Mouse (Mus musculus) T-helper 17 cell (primary cell): ENCODE results near the gene Ank.

Experiments used
- in situ Hi-C, 2 experiments: fragments of 300-600 bp; cut with MboI, MseI; formaldehyde crosslinking; loops; 1 replicate in 1 of 2; 2 replicates in 1 of 2; pipeline ENCODE4 v1.15.1; 2025; ENCODE audit warnings: high pct_unique_total_duplicates in 2 of 2

Gene Ank

DNA sequence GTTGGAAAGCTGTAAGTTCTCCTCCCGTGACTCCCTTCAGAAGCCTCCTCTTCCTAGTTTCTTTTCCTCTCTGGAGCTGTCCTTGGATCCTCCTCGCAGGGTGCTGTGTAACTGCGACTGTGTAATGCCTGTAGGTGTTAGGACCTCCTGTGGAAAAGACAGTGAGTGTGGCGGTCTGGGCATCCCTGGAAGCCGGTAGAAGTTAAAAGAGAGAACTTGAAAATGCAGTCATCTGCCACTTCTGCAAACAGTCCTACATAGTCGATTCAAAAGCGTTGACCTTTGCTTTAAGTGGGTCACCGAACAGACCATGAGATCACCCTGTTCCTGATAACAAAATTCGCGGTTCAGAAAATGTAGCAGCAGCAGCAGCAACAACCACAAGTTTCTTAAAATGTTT, 27.0 kb downstream of the Ank start:
- in situ Hi-C loops = no loop called here

DNA sequence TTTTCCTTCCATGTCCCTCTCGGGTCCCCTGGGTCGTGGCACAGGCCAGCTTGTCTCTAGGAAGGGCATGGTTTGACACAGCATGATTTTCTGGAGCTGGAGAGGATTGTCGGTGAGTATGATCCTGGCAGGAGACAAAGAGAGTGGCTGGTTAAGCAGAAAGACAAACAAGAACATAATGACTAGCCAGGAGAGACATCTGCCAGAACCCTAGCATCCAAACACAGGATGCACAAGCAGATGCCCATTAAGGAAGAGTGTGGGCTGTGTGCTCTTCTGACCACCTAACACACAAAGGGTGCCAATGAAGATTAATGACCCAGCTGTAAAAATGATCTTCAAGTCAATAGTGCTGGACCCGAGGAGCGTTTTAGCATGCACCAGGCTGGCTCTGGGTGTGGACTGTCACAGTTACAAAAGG, 29.5 kb downstream of the Ank start:
- in situ Hi-C loops = no loop called here

DNA sequence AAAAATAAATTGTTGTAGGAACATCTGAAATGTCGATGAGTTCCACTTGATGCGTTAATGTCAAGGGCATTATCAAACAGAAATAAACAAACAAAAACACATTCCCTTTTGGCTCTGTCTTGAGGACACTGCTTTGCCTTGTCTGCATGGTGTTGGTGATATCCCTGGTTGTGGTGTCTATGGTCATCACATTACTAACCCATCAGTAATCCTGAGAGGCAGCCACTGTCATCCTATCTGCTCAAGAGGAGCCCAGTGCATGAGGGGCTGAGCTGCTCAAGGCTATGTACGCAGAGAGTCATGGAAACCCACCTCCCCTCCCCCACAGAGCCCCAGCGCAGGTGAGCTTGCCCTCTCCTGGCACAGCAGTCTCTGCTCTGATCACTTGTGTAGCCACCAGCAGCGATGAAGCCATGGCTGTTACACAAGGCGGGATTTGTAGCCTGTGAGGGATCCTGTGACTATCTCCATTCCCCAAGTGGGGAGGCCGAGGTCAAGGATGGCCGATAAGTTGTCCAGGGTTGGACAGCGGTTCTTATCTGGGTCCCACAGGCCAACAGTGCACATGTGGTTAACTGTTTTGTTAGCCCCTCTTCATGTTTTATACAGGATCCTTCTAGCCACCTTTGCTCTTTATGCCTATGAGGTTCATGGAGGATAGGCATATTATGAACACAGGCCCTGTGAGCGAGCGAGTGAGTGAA, 30.3 kb downstream of the Ank start:
- in situ Hi-C loops = no loop called here

DNA sequence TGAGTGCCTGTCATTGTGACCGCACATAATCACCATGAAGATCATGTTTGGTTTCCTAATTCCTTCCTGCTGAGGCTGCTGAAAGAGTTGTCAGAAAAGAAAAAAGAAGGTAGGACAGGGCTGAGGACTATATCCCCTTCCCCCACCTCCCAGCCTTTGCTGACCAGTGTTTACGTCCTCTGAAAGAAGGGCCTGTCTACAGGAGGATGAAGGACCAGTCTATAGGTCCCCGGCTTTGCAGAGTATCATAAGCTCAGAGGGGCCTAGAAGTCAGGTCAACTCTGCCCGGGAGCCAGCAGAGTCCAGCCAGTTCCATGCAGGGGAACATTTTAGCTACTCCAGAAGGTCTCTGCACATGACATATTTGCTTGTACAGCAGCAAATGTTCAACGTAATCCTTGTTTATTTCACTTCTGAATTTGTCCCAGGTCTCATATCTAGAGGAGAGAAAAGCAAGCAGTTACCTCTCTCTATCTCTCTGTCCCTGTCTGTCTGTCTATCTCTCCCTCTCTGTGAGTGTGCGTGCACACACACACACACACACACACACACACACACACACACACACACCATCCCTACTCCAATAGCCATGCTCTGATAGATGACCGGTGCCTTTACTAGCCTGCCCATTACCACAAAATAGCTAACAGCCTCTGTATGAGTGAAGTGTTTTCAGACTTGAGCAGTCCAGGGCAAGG, 31.0 kb downstream of the Ank start:
- in situ Hi-C loops = no loop called here

DNA sequence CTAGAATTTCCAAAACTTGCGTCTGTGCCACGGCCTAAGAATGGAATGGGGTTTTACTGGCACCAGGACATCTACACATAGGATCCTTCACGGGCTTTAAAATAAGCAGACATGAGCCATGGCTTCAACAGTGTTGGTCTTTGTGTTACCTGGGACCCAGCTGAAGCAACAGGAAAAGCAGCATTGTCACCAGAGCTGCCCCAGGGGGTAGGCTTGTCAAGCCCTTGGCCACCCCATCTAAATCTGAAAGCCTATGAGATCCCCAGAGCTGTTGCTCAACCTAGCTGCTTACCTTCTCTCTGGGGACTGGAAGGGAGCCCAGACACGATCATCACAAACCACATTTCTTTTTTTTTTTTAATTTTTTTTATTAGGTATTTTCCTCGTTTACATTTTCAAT, 31.6 kb downstream of the Ank start:
- in situ Hi-C loops = no loop called here

DNA sequence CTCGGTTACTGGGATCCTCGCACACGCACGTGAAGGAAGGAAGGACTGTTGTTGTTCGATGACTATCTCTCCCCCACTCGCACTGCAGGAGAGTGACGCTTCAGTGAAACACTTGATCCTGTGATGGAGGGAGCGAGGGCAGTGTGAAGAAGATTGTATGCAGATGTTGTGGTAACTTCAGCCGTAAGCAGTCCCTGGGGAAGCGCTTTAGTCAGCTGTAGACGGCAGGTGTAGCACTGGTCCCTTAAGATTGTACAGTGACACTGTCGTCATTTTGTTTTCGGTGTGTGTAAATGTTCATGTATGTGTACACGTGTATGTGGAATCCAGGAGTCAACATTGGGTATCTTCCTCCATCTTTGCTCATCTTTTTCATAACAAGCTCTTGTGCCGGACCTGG, 33.9 kb downstream of the Ank start:
- in situ Hi-C loops = no loop called here

GRCm38 (mm10) chr15:27502338-27502737, 35.9 kb downstream of the Ank start:
- in situ Hi-C loops = no loop called here

- in situ Hi-C loops = no loop called here
Measured at GRCm38 (mm10) chr15:27503221-27503620, 36.7 kb downstream of the Ank start.

DNA sequence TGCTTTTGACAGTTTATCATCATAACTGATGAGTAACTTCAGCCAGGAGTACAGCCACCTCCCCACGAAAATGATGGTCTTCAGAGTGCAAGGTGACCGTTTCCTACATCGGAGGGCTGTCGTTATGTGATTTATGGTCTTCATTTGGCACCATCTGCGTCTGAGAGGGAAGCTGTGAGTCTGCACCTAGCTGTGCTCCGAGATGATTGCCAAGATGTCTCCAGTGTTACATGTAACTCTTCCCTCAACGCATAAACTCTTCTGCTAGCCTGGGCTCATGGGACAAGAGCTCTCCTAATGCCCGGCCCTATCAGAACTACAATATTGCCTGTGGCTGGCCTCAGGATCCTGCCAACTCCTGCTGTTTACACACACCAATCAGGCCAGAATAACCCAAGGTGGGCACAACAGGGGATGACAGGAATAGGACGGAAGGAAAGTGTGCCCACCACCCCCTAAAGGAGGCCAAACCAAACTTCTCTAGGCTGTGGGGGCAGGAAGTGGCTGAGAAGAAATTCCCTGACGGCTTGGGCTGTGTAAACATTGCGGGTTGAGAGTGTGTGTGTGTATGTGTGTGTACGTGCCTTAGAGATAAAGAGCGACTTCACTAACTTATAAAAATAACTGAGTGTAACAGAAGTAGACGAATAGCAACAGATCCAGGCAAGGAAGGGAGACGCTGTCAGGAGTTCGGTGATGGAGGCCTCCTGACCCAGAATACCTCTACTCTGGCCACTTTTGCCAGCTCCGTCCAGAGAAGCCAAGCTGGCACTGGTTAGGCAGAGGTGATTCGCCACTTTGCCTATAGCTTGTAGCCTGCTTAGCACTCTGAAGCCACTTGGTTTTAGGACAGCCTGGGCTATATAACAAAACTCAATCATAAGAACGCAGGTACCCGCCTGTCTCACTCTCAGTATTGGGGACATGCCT, 37.6 kb downstream of the Ank start:
- in situ Hi-C loops = no loop called here

DNA sequence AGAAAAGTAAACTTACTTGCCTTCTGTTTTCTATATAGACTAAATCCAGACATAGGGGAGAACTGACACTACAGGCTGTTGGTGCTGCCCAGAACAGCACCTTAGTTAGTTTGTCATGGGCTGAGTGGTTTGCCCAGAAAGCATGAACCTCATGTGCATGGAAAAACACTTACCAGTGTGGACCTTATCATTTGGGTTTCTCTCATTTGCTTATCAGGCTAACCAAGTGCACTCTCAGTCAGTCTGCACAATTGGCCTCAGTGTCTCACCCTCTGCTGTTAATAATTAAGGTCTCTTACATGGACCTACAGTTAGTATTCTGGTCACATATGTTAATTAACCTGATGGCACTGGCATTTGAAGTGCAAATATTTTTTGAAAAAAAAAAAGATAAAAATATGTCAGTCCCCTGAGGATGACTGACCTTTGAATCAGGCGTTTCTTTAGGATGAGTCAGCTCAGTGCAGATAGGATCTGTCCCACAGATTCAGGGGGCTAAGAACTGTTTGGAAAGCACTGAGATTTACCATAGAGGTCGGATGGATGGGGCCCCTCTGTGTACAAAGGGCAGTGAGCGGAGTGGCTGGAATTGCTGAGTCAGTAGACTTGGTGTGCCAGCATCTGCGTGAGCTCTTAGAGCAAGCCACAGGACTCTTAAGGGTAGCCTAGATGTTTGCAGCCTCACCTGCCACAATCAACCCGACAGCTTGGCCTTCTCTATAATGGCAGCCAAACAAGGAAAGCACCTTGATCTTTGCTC, 39.8 kb downstream of the Ank start:
- in situ Hi-C loops = no loop called here

GRCm38 (mm10) chr15:27506893-27507596, 40.6 kb downstream of the Ank start:
- in situ Hi-C loops = no loop called here

DNA sequence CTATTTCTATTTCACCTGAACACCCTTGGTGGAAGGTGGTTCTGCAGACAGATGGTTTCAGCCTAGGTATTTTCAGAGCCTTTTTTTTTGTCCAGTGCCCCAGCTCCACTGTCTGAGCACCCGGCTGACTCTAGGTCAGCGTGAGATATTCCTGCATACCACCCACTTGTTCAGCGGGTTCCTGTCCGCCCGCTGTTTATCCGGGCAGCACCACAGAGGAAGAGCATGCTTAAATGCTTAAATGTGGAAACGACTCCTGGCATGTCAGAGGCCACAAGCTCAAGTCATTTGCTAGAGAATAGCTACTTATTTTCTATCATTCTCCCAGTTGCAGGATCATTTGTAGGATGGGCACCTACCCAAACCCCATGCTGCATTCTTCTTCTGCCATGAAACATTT, 41.7 kb downstream of the Ank start:
- in situ Hi-C loops = no loop called here

DNA sequence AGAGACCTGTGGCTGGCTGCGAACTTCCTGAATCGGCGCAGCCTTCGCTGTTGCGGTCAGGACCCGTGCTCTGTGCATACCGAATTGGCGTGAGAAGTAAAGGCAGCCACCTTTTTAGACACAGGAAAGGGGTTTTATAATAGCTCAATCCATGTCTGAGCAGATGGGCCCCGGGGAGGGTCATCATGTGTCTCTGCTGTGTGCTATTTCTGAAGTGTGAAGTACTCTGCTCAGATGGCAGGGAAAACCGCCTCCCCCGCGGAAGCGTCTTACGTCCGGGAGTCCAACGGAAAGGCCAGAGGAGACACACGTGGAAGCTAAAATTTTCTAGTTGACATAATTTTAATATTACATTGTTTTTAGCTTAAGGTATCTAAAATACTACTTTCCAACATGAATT, 42.5 kb downstream of the Ank start:
- in situ Hi-C loops = no loop called here

DNA sequence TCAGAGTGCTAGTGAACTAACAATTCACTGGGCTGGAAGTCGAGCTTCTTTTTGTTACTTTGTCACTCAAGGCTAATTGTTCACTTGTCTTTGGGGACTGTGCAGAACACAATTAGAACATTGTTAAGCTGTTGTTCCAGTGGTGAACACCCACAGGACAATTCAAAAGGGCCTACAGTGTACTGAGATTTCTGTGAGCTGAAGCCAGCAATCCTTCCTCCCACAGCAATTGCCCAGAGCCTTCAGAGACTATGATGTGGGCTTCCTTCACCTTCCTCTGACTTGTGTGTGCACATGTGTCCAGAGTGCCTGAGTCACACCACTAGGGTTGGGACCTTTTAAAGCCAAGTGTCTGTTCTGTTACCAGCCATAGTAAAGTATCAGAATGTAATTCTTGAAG, 50.5 kb downstream of the Ank start:
- in situ Hi-C loops = loop anchor here in 1 of 2 experiments (5.0 kb wide), 1 partner anchor 45 kb away; no protein-coding TSS in a partner anchor

DNA sequence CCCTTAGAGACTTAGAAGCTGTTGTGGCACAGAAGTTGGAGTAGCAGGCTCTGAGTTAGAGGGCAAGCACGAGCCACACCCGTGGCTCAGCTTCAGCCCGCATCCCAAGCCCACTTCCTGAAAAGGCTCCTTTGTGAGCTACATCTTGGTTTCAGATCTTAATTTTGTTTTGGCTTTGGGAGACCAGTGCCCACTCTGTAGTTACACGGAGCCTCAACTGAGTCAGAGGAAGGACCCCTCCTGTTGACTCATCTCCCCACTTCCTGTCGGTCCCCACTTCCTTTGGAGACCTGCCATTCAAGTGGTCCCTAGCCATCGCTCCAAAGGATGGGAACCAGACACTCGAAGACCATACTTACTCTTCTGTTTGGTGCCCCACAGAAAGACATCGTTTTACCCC, 51.5 kb downstream of the Ank start:
- in situ Hi-C loops = loop anchor here in 1 of 2 experiments (5.0 kb wide), 1 partner anchor 46 kb away; no protein-coding TSS in a partner anchor

DNA sequence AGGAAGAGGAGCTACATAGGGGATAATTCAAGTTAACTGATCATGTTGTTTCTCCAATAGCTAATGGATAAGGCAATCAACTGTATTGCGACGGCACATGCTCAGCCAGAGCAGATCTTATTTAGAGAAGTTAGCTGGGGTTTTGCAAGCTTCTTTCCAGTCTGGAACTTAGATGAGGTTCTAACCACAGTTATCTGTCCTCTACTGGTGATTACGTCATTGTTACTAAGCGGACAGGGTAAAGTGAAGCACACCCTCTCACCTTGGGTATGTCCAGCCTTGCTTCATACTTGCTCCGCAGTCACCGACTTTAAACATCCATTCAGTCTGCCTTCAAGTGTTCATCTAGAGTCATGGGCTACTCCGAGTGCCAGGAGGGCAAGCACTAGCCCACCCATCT, 53.4 kb downstream of the Ank start:
- in situ Hi-C loops = loop anchor here in 1 of 2 experiments (5.0 kb wide), 1 partner anchor 48 kb away; no protein-coding TSS in a partner anchor

GRCm38 (mm10) chr15:27525233-27526005, 58.9 kb downstream of the Ank start:
- in situ Hi-C loops = no loop called here

GRCm38 (mm10) chr15:27528896-27529295, 62.4 kb downstream of the Ank start:
- in situ Hi-C loops = no loop called here

DNA sequence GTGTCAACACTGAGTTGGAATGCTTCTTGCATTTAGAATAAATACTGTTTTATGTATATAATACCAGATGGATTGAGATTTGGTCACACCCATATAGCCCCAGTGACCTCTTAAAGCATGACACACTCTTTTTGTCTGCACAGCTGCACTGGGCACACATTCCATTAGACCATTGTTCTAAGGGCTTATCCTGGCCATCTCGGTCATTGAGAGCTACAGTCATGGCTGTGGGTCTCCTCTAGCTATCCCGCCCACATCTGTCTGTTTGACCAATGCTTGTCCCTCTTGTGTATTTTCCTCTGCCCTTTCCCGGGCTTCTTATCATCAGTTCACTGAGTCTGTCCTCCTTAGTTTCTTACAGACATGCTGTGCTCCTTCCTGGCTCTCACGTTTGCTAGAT, 63.5 kb downstream of the Ank start:
- in situ Hi-C loops = no loop called here

DNA sequence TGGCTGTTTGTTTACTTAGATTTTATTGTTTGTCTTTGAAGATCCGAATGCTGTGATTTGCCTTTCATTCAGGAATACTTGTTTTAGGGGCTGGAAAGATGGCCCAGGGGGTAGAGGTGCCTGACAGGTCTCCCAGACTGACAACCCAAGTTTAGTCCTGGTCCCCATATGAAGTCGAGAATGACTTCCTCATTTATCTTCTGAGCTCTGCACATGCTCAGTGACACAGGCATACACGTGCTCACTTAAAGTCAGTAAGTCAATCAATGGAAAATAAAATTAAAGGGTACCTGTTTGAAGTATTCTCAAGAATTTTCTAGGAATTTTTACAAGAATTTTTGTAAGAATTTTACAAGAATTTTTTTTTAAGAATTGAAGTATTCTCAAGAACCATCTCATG, 66.6 kb downstream of the Ank start:
- in situ Hi-C loops = no loop called here
